Mouse (Mus musculus) ES-E14 (cell line): ENCODE data around the gene Gm10197.

ENCODE experiments used
- CHD2 ChIP-seq: IDR thresholded peaks from 2 replicates; pipeline ENCODE4 v1.6.1; 2014; ENCODE audit warnings: mild to moderate bottlenecking, low read depth, low read length, inconsistent platforms
- HCFC1 ChIP-seq: IDR thresholded peaks from 2 replicates; pipeline ENCODE4 v1.6.1; 2012; ENCODE audit warnings: low read length, inconsistent platforms, borderline replicate concordance; ENCODE audit not compliant: insufficient read depth
- MAFK ChIP-seq: IDR thresholded peaks from 2 replicates; pipeline ENCODE4 v1.6.1; 2014; ENCODE audit warnings: mild to moderate bottlenecking, low read depth, low read length, inconsistent platforms; ENCODE audit not compliant: insufficient read depth

DNA sequence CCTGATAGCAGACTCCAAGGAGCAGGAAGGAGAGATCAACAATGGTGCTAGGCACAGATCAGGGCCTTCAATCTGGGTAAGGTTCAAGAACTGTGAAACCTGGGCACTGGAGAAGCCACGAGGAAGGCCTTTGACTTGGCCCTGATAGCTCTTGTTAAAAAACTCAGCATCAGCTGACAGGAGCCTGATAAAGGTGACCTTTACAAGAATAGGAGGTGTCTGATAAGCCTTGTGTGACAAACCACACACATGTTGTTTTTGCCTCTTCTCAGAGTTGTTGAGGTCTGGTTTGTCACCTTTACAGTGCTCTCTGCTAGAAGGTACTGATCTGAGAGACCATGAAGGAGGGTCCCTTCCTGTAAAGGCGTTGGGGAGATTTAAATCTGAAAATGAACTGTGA is 35.8 kb upstream of the Gm10197 start:
- TF ChIP-seq HCFC1 (no peak), MAFK (no peak), CHD2 (no peak)
